Mouse (Mus musculus) limb, embryonic 15.5 days (tissue): ENCODE results near the gene Ticam1. TPM values are rescaled to one million over a fixed set of nuclear protein-coding genes. Genes with fewer than 3 reads are reported as not detected.
A peak's percentile ranks its signal among the peaks of the same experiment; 100 is the strongest.

Experiments used
- ATAC-seq: fragments of 200-750 bp; cut with Nextera tagmentation; 2 replicates; pipeline ENCODE4 v1.8.0; 2017; ENCODE audit warnings: low read depth, moderate TSS enrichment; ENCODE audit not compliant: insufficient number of reproducible peaks, low FRiP score, low TSS enrichment
- H3K27ac ChIP-seq: fragments of 300-500 bp; sonication (generic); 2 replicates; pipeline ENCODE4 v1.5.1; 2015; ENCODE audit warnings: moderate library complexity, mild to moderate bottlenecking, inconsistent platforms
- H3K27me3 ChIP-seq: fragments of 300-500 bp; sonication (generic); 2 replicates; pipeline ENCODE4 v1.6.1; 2015; ENCODE audit warnings: inconsistent platforms
- H3K36me3 ChIP-seq: fragments of 300-500 bp; sonication (generic); 2 replicates; pipeline ENCODE4 v1.6.1; 2015; ENCODE audit warnings: inconsistent platforms
- H3K4me1 ChIP-seq: fragments of 300-500 bp; sonication (generic); 2 replicates; pipeline ENCODE4 v1.6.1; 2015; ENCODE audit warnings: inconsistent platforms
- H3K4me2 ChIP-seq: fragments of 300-500 bp; sonication (generic); 2 replicates; pipeline ENCODE4 v1.6.1; 2015; ENCODE audit warnings: mild to moderate bottlenecking, inconsistent platforms
- H3K4me3 ChIP-seq: fragments of 300-500 bp; sonication (generic); 2 replicates; pipeline ENCODE4 v1.5.1; 2015; ENCODE audit warnings: mild to moderate bottlenecking, inconsistent platforms
- H3K9ac ChIP-seq: fragments of 300-500 bp; sonication (generic); 2 replicates; pipeline ENCODE4 v1.6.1; 2015; ENCODE audit warnings: inconsistent platforms
- H3K9me3 ChIP-seq: fragments of 300-500 bp; sonication (generic); 2 replicates; pipeline ENCODE4 v1.6.1; 2016; ENCODE audit warnings: inconsistent platforms
- WGBS: fragments of 180-500 bp; shearing (Covaris S2); methylation state at CpG from one replicate; pipeline ENCODE4 v1.1.7; 2015; 5-methylcytosine and 5-hydroxymethylcytosine counted together
- polyA plus RNA-seq: library from polyadenylated mRNA; unstranded; fragments of >200 nt; fragmentation: Nextera tagmentation; extraction: Ambion mirVana; gene quantifications from 2 replicates; pipeline ENCODE4 v1.2.1, GENCODE M21; 2015

The Ticam1 gene
- polyA plus RNA-seq, 1 experiment from 2014 or later = 7.1 TPM

DNA sequence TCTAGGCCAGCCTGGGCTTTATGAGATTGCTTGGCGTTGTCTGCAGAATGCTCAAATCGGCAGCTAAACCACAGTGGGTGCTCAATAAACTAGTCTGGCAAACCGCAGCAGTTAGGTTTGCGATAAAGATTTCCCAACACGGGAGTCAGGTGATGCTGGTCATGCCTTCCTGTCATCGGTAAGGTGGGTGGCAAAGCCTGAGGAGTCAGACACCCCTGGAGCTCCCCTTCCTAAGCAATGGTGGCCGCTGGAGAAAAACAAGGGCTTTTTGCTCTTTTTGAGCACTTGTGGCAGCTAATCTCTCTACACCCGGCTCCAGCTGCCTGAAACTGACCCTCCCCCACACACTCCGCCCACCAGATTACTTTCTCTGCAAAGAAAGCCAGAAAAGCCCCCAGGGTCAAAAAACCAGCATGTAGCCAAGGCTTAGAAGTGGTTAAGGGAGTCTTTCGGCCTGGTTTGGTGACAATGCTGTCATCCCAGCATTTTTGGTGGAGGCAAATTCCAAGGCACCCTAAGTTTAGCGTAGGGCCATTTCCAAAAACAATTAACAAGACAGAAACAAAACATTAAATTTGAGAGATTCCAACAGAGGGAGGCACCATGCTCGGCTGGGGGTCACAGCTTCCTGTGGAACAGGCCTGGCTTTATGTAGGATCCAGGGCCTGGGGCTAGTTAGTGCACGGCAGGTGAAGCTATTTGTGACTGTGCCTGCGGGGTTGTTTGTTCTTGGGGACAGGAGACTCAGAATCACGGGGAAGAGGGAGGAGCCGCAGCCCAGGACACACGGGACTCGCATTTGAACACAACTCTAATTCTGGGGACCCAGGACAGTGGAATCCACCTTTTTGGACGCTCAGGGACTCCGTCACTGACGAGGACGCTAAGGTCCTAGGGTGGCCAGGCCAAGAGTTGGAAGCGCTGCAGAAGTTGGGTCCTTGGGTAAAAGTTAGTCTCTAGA lies 13.1 kb upstream of the Ticam1 start:
- H3K4me2 ChIP-seq = peak overlapping the region; percentile 80
- no peaks in the 10 kb centered on the region for H3K9me3 ChIP-seq
- no peaks in the 10 kb centered on the region for H3K27me3 ChIP-seq
- WGBS = 2% methylated on average over 23 of the region's 23 CpGs
- peak overlapping the region; percentile 52 for H3K4me3 ChIP-seq
- H3K4me1 ChIP-seq = peaks cover 42% of the 10 kb centered on the region
- H3K36me3 ChIP-seq = peaks cover 25% of the 10 kb centered on the region
- peak overlapping the region; percentile 44 for H3K9ac ChIP-seq
- peak overlapping the region; percentile 98 for H3K27ac ChIP-seq
- ATAC-seq = 0 out of 2 replicates have a peak, but pooled peaks have one; percentile 4

DNA sequence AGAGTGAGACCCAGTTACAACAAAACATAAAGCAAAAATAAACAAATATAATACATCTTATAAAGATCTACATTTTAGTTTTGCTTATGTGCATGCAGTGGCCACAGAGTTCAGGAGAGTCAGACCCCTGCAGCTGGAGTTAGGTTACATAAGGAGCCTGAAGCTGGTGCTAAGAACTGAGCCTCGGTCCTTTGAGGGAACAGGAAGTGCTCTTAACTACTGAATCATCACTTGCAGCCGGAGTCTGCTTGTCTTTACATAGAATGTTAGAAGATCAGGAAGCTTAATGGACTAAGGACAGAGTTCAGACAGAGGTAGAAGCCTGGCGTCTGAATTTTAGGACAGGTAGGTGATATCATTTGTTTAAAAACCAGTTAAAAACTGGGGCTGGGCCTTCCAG lies 12.3 kb upstream of the Ticam1 start:
- Histone ChIP-seq H3K27me3 (no peaks in the 10 kb centered on the region), H3K9ac (no peak overlapping the region), H3K4me1 (peaks cover 42% of the 10 kb centered on the region), H3K4me3 (peak overlapping the region; percentile 52), H3K36me3 (peaks cover 33% of the 10 kb centered on the region), H3K27ac (peak overlapping the region; percentile 98), H3K4me2 (peak overlapping the region; percentile 80), H3K9me3 (no peaks in the 10 kb centered on the region)
- whole genome bisulfite sequencing = 25% methylated on average over 3 of the region's 3 CpGs
- ATAC-seq = no peak

DNA sequence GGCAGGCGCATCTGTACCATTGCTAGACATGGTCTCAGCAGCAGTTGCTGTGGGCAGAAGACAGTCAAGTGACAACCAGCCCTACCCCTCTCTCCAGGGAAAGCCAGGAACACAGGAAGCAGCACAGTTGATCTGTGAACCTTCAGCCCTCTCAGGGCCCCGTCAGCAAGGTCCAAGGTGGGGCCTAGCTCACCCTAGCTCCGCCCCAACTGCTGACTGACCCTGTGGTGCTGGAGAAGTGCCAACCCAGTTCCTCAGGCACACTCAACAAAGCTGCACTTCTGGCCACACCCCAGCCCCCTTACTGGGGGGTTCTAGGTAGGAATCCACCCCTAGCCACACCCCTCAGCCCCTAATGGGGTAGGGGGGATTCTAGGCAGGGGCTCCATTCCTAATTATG lies 11.2 kb upstream of the Ticam1 start:
- H3K4me2 ChIP-seq = peak overlapping the region; percentile 22; the same call in 1 of the 2 replicates
- H3K4me1 ChIP-seq = peaks cover 47% of the 10 kb centered on the region
- peak overlapping the region; percentile 98 for H3K27ac ChIP-seq

DNA sequence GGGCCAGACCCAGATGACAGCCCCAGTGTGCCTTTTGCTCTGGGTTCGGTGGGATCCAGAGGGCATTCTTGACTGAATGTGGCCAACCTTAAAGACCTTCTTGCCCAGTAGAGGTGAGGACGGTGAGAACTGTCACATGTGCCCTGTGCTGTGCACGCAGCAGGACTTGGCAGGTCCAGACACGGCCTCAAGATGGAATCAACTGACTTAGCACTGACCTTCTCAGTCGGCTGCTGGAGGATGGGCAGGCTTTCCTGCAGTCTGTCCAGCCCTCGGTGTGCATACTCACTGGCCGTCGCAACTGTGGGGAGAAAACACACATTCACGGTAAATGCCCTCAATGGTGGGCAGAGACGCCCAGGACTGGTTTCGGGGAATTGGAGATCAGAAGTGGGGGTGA lies 9.4 kb upstream of the Ticam1 start:
- Histone ChIP-seq H3K36me3 (peaks cover 59% of the 10 kb centered on the region), H3K4me1 (peaks cover 40% of the 10 kb centered on the region), H3K4me3 (no peak overlapping the region), H3K9ac (no peak overlapping the region), H3K4me2 (no peak overlapping the region), H3K27ac (no peak overlapping the region), H3K27me3 (no peaks in the 10 kb centered on the region), H3K9me3 (no peaks in the 10 kb centered on the region)
- WGBS = 93% methylated on average over 11 of the region's 11 CpGs
- no peak for ATAC-seq

More for the DNA sequence above, 11.2 kb upstream of the Ticam1 start:
- Histone ChIP-seq H3K36me3 (peaks cover 41% of the 10 kb centered on the region), H3K4me3 (peak overlapping the region; percentile 9; the same call in 1 of the 2 replicates), H3K9ac (no peak overlapping the region), H3K27me3 (no peaks in the 10 kb centered on the region), H3K9me3 (no peaks in the 10 kb centered on the region)
- WGBS = 54% methylated on average over 3 of the region's 3 CpGs
- ATAC-seq = no peak

GRCm38 (mm10) chr17:56283316-56283715 lies 6.7 kb upstream of the Ticam1 start:
- Histone ChIP-seq H3K4me1 (peaks cover 27% of the 10 kb centered on the region), H3K9me3 (no peaks in the 10 kb centered on the region), H3K36me3 (peaks cover 76% of the 10 kb centered on the region), H3K4me3 (no peak overlapping the region), H3K9ac (no peak overlapping the region), H3K27ac (0 out of 2 replicates have a peak overlapping the region, but pooled peaks have one; percentile 38), H3K27me3 (no peaks in the 10 kb centered on the region), H3K4me2 (no peak overlapping the region)
- no peak for ATAC-seq
- 89% methylated on average over 8 of the region's 8 CpGs for WGBS

GRCm38 (mm10) chr17:56282802-56283201 lies 6.2 kb upstream of the Ticam1 start:
- 82% methylated on average over 4 of the region's 4 CpGs for WGBS
- ATAC-seq = no peak
- peaks cover 81% of the 10 kb centered on the region for H3K36me3 ChIP-seq

DNA sequence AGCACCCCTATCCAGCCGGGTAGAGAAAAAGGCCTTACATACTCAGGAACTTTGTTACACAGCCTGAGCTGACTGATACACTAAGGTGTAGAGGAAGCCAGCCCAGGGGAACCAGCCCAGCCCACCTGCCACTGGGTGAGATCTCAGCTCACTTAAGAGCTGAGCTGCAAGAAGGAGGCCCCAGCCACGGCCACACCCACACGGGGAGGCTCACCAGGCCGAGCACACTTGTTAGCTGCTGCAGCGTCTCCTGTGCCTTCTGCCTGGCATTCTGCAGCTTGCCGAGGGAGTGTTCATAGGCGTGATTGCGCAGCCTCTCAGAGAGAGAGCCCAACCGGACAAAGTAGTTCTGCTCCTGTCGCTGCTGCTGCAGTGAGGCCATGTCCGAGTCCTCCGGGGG lies 4.6 kb upstream of the Ticam1 start:
- Histone ChIP-seq H3K4me2 (no peak overlapping the region), H3K9ac (no peak overlapping the region), H3K27ac (no peak overlapping the region; the same call in 1 of the 2 replicates), H3K4me3 (no peak overlapping the region), H3K36me3 (peaks cover 75% of the 10 kb centered on the region), H3K27me3 (no peaks in the 10 kb centered on the region), H3K4me1 (peaks cover 24% of the 10 kb centered on the region), H3K9me3 (no peaks in the 10 kb centered on the region)
- WGBS = 92% methylated on average over 12 of the region's 12 CpGs
- ATAC-seq = no peak

More at GRCm38 (mm10) chr17:56282802-56283201, 6.2 kb upstream of the Ticam1 start:
- Histone ChIP-seq H3K27me3 (no peaks in the 10 kb centered on the region), H3K4me2 (no peak overlapping the region), H3K9me3 (no peaks in the 10 kb centered on the region), H3K9ac (no peak overlapping the region), H3K27ac (0 out of 2 replicates have a peak overlapping the region, but pooled peaks have one; percentile 38), H3K4me1 (peaks cover 25% of the 10 kb centered on the region), H3K4me3 (no peak overlapping the region)

DNA sequence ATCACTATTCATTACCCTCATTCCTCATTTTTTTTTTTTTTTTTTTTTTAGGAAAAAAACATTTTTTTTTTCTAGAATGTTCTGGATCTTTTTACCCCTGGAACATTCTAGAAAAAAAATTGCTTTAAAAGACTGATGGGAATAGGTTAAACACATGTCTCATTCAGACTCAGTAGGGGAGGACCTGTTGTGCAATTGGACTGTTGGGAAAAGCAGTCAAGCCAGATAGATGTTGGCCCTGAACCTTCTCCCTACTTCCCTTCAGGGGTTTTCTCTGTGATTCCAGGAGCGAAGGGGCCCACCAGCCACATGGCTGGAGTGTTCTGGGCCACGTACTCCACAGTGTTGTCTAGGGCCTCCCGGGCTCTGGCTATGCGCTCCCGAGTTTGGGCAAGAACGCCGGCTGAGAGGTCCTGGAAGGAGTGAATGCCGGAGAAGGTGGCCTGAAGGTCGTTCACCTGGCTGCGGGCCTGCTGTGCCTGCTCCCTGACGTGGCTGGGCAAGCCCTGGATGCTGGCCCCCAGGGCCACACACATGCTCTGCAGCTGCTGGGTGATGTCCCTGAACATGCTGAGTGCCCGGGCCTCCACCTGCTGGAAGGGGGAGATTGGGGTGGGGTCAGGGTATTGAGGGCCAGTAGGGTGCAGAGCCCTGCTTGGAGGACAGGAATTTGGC lies 3.0 kb upstream of the Ticam1 start:
- 76% methylated on average over 12 of the region's 12 CpGs for WGBS
- Histone ChIP-seq H3K27ac (peak overlapping the region; percentile 55), H3K36me3 (peaks cover 59% of the 10 kb centered on the region), H3K4me1 (peaks cover 29% of the 10 kb centered on the region), H3K4me2 (no peak overlapping the region), H3K27me3 (no peaks in the 10 kb centered on the region), H3K4me3 (no peak overlapping the region), H3K9me3 (no peaks in the 10 kb centered on the region), H3K9ac (no peak overlapping the region)
- ATAC-seq = no peak

- Histone ChIP-seq H3K27me3 (no peaks in the 10 kb centered on the region), H3K4me1 (peaks cover 35% of the 10 kb centered on the region), H3K4me3 (no peak overlapping the region), H3K36me3 (peaks cover 53% of the 10 kb centered on the region), H3K9ac (no peak overlapping the region), H3K9me3 (no peaks in the 10 kb centered on the region), H3K27ac (peak overlapping the region; percentile 87), H3K4me2 (no peak overlapping the region)
- 90% methylated on average over 5 of the region's 5 CpGs for WGBS
- ATAC-seq = no peak
Measured at GRCm38 (mm10) chr17:56278340-56278739, 1.8 kb upstream of the Ticam1 start.

- H3K4me2 ChIP-seq = peak overlapping the region; percentile 66
- H3K9me3 ChIP-seq = no peaks in the 10 kb centered on the region
- H3K4me3 ChIP-seq = peak overlapping the region; percentile 62
- no peak for ATAC-seq
- H3K27me3 ChIP-seq = no peaks in the 10 kb centered on the region
- H3K36me3 ChIP-seq = peaks cover 47% of the 10 kb centered on the region
- H3K9ac ChIP-seq = no peak overlapping the region
- H3K27ac ChIP-seq = peak overlapping the region; percentile 87
- peaks cover 39% of the 10 kb centered on the region for H3K4me1 ChIP-seq
- WGBS = 42% methylated on average over 2 of the region's 2 CpGs
Measured at GRCm38 (mm10) chr17:56277567-56277893, 944 bp upstream of the Ticam1 start.

DNA sequence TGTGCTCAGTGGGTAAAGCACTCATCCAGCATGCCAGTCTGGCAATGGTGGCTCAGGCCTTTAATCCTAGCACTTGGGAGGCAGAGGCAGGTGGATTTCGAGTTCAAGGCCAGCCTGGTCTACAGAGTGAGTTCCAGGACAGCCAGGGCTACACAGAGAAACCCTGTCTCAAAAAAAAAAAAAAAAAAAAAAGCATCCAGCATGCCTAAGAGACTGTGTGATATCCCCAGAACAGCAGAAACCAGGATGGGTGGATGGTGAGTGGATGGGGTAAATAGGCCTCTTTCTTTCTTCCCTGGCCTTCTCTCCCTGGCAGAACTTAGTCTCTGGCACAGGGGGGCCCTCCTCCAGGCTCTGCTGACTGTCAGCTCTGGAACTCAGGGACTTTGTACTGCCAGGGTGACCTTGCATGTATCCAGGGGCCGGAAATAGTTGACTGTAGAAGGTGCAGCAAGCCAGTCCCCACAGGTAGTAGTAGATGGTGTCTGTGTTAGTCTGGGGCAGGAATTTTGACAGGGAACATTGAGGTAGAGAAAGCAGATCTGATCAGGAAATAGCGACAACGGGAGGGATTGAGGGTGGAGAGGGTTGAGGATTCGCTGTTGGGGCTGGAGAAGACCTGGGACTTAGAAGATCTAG lies 625 bp downstream of the Ticam1 start:
- peak overlapping the region; percentile 63 for H3K9ac ChIP-seq
- ATAC-seq = no peak

More for the DNA sequence above, 625 bp downstream of the Ticam1 start:
- H3K27me3 ChIP-seq = no peaks in the 10 kb centered on the region
- peak overlapping the region; percentile 87 for H3K27ac ChIP-seq
- H3K4me3 ChIP-seq = peak overlapping the region; percentile 62
- no peaks in the 10 kb centered on the region for H3K9me3 ChIP-seq
- WGBS = 24% methylated on average over 5 of the region's 5 CpGs
- peaks cover 36% of the 10 kb centered on the region for H3K4me1 ChIP-seq
- peaks cover 48% of the 10 kb centered on the region for H3K36me3 ChIP-seq
- peak overlapping the region; percentile 66 for H3K4me2 ChIP-seq
